Comparison of ENCODE assay signal across 18 mouse cellular contexts in genomic region chr13:44250474-44251201, GRCm38 (mm10).
DNase-seq lines count a peak whose midpoint lies in the region; ATAC-seq and TF ChIP-seq lines count a peak whose summit lies in the region.
"Had no signal": no experiment of that assay in that cellular context is flagged by ENCODE, and none has a peak within 500 bp of the region (broad histone marks: within the 10 kb centered on the region; RNA-seq: fewer than 3 reads in every experiment).

No protein-coding gene starts in this region.

- no peaks in the 10 kb centered on the region for H3K9me3 ChIP-seq in forebrain, embryonic 13.5 days (replicated peaks)
- no peaks in the 10 kb centered on the region for H3K9me3 ChIP-seq in forebrain, postnatal 0 days (ENCODE audit: low read length)
- H3K9me3 ChIP-seq in liver, embryonic 11.5 days (ENCODE audit: control insufficient read depth, low read length) = no peaks in the 10 kb centered on the region
- H3K9me3 ChIP-seq: embryonic facial prominence, embryonic 12.5 days; heart, embryonic 10.5 days; hindbrain, embryonic 13.5 days had no signal

- H3K4me1 ChIP-seq in forebrain, embryonic 13.5 days = peaks cover 8% of the 10 kb centered on the region
- no peaks in the 10 kb centered on the region for H3K4me1 ChIP-seq in forebrain, postnatal 0 days (ENCODE audit: insufficient read depth)
- peaks cover 5% of the 10 kb centered on the region for H3K4me1 ChIP-seq in liver, adult 2 months (ENCODE audit: control insufficient read depth, insufficient read depth, low read length)
- 0 out of 2 replicates have a peak, but pooled peaks cover 7% of the 10 kb centered on the region for H3K4me1 ChIP-seq in liver, embryonic 11.5 days (replicated peaks; ENCODE audit: control insufficient read depth, insufficient read depth, low read length)
- H3K4me1 ChIP-seq: hindbrain, embryonic 13.5 days had no signal

- no peak overlapping the region for H3K4me2 ChIP-seq in forebrain, embryonic 13.5 days
- H3K4me2 ChIP-seq in forebrain, postnatal 0 days (ENCODE audit: low read depth) = no peak overlapping the region
- H3K4me2 ChIP-seq in liver, embryonic 11.5 days = no peak overlapping the region
- H3K4me2 ChIP-seq: embryonic facial prominence, embryonic 12.5 days; hindbrain, embryonic 13.5 days had no signal

- DNase-seq in forebrain, postnatal 0 days = no peak
- DNase-seq in heart, adult 11 months = peak; percentile 90
- DNase-seq in heart, postnatal 4 days = no peak
- DNase-seq in liver, adult 2 months (ENCODE audit: extremely low read depth, low read depth, low spot score) = peak; percentile 57
- no peak for DNase-seq in liver, embryonic 11.5 days (ENCODE audit: low spot score)
- DNase-seq in right cerebral cortex, adult 18-20 months = no peak
- DNase-seq: adrenal gland, adult 2 months; adrenal gland, postnatal 25 days; cerebellum, adult 8-10 months; gastrocnemius, postnatal 36 days; heart, adult 18-20 months; heart, postnatal 10 days; kidney, adult 8-10 months had no signal

- no peak overlapping the region for H3K4me3 ChIP-seq in forebrain, embryonic 13.5 days
- no peak overlapping the region for H3K4me3 ChIP-seq in forebrain, postnatal 0 days (ENCODE audit: low read depth, low read length)
- no peak overlapping the region for H3K4me3 ChIP-seq in liver, adult 2 months (ENCODE audit: insufficient read depth, low read depth, low read length)
- no peak overlapping the region for H3K4me3 ChIP-seq in liver, embryonic 11.5 days (ENCODE audit: low read depth, low read length)
- H3K4me3 ChIP-seq: embryonic facial prominence, embryonic 12.5 days; heart, embryonic 10.5 days; hindbrain, embryonic 13.5 days had no signal

- H3K36me3 ChIP-seq in forebrain, embryonic 13.5 days (ENCODE audit: poor library complexity, severe bottlenecking) = no peaks in the 10 kb centered on the region
- H3K36me3 ChIP-seq in forebrain, postnatal 0 days (ENCODE audit: insufficient read depth) = no peaks in the 10 kb centered on the region
- no peaks in the 10 kb centered on the region for H3K36me3 ChIP-seq in liver, adult 2 months (ENCODE audit: control insufficient read depth, insufficient read depth, low read length)
- no peaks in the 10 kb centered on the region for H3K36me3 ChIP-seq in liver, embryonic 11.5 days (ENCODE audit: control insufficient read depth, insufficient read depth, low read length)
- H3K36me3 ChIP-seq: embryonic facial prominence, embryonic 12.5 days; heart, embryonic 10.5 days; hindbrain, embryonic 13.5 days had no signal

- H3K27ac ChIP-seq in forebrain, embryonic 13.5 days = no peak overlapping the region
- H3K27ac ChIP-seq in forebrain, postnatal 0 days (ENCODE audit: low read depth, low read length) = no peak overlapping the region
- no peak overlapping the region for H3K27ac ChIP-seq in liver, adult 2 months (replicated peaks; ENCODE audit: insufficient read depth, low read depth, low read length)
- no peak overlapping the region for H3K27ac ChIP-seq in liver, embryonic 11.5 days (ENCODE audit: low read depth, low read length)
- H3K27ac ChIP-seq: embryonic facial prominence, embryonic 12.5 days; hindbrain, embryonic 13.5 days had no signal

- H3K9ac ChIP-seq in forebrain, embryonic 13.5 days = no peak overlapping the region
- H3K9ac ChIP-seq in forebrain, postnatal 0 days = no peak overlapping the region
- H3K9ac ChIP-seq in liver, adult 2 months (ENCODE audit: low read depth, low read length) = no peak overlapping the region
- no peak overlapping the region for H3K9ac ChIP-seq in liver, embryonic 11.5 days (ENCODE audit: low read depth, low read length)
- H3K9ac ChIP-seq: embryonic facial prominence, embryonic 12.5 days; hindbrain, embryonic 13.5 days had no signal

- no peak for TF ChIP-seq POLR2A in liver, adult 2 months (IDR thresholded peaks at IDR 0.05; ENCODE audit: extremely low read depth, insufficient read depth, low read length)

- no peaks in the 10 kb centered on the region for H3K27me3 ChIP-seq in forebrain, embryonic 13.5 days
- no peaks in the 10 kb centered on the region for H3K27me3 ChIP-seq in forebrain, postnatal 0 days (ENCODE audit: insufficient read depth, low read length)
- no peaks in the 10 kb centered on the region for H3K27me3 ChIP-seq in liver, adult 2 months (ENCODE audit: control insufficient read depth, insufficient read depth, low read length)
- H3K27me3 ChIP-seq in liver, embryonic 11.5 days (replicated peaks; ENCODE audit: control insufficient read depth, insufficient read depth, low read length) = no peaks in the 10 kb centered on the region
- H3K27me3 ChIP-seq: embryonic facial prominence, embryonic 12.5 days; hindbrain, embryonic 13.5 days had no signal

- no peaks in the 10 kb centered on the region for H3K79me2 ChIP-seq in liver, adult 2 months (ENCODE audit: control insufficient read depth, insufficient read depth, low read length)

- 74% methylated on average over 11 of the region's 11 CpGs for WGBS in forebrain, embryonic 13.5 days
- 64% methylated on average over 11 of the region's 11 CpGs for WGBS in forebrain, postnatal 0 days
- WGBS in liver, adult 2 months = 67% methylated on average over 11 of the region's 11 CpGs
- WGBS in liver, embryonic 11.5 days = 81% methylated on average over 11 of the region's 11 CpGs

- peak; percentile 36; the same call in 1 of the 2 replicates for ATAC-seq in forebrain, embryonic 13.5 days
- no peak for ATAC-seq in forebrain, postnatal 0 days
- no peak for ATAC-seq in liver, embryonic 11.5 days (replicated peaks; ENCODE audit: low FRiP score)
- ATAC-seq: intestine, embryonic 16.5 days had no signal

- no peak for TF ChIP-seq CTCF in forebrain, postnatal 0 days (IDR thresholded peaks at IDR 0.05; ENCODE audit: low read depth)
- no peak for TF ChIP-seq CTCF in liver, adult 2 months (IDR thresholded peaks at IDR 0.05; ENCODE audit: low read depth, low read length)

Comparison
In these comparisons a context has a peak if more than half of its experiments do, and no peak if none do; other contexts are left out.
1. DNase-seq: peak in heart, adult 11 months (single experiment) and liver, adult 2 months (single experiment); none in forebrain, postnatal 0 days (single experiment), heart, postnatal 4 days (single experiment), liver, embryonic 11.5 days (single experiment) and right cerebral cortex, adult 18-20 months (single experiment).